Mouse (Mus musculus) spleen, postnatal 10 days (tissue): ENCODE data around the gene Agbl1.
"Not testable (repeated sequence)": the region's sequence is repeated elsewhere in the genome, so short reads cannot be mapped to it uniquely, and the experiment has no call there.

Source experiments
- DNase-seq, 2 experiments: peaks; one replicate each; pipeline ENCODE4 v3.0.0; 2021 to 2022; ENCODE audit warnings: low spot score in 2 of 2

Gene Agbl1

GRCm38 (mm10) chr7:76229311-76229937 lies at the start of gene Agbl1:
Gene Agbl1, plus strand, starts transcription at chr7:76229887.
- no peak for DNase-seq

GRCm38 (mm10) chr7:76185005-76185658 lies 44.6 kb upstream of the Agbl1 start:
- DNase-seq = no peak

DNA sequence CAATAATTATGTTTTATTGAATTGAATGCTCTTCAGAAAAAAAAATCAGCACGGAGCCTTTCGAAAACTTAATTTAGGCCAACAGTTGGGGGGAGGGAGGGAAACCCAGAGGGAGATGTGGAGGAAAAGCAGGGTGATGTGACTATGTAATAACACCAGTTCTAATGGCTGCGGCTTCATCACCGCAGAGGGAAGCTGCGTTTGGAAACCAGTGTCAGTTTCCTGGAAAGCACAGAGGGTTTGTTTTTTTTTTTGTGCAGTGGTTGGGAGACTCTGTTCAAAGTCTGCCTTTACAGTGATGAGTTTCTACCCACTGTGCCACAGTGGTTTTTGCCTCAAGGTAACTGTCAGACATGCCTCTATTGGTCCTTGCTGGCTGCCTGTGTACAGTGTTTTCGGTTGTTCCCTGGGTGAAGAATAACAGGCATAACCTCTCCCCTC lies 44.0 kb upstream of the Agbl1 start:
- DNase-seq = no peak

GRCm38 (mm10) chr7:76218546-76218945 lies 11.1 kb upstream of the Agbl1 start:
- DNase-seq = no peak

GRCm38 (mm10) chr7:76219797-76220469 lies 9.8 kb upstream of the Agbl1 start:
- no peak for DNase-seq

DNA sequence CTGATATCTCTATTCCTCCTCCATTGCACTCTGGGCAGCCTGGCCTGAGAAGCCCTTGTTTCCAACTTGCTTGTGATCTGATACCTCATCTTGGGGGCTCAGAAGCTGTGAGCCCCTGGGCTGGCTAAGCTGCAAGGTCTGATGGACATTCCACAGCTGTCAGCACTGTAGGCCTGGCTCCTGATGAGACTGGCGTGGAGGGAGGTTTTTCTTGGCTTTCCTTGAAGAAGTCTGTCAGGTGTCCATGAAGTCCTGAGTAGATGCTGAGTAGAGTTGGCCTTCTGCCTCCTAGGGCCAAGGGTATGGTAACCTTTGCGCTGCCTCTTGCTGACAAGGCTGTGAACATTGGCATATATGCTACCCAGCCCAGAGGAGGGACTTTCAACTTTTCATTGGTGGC lies 7.0 kb upstream of the Agbl1 start:
- no peak for DNase-seq

DNA sequence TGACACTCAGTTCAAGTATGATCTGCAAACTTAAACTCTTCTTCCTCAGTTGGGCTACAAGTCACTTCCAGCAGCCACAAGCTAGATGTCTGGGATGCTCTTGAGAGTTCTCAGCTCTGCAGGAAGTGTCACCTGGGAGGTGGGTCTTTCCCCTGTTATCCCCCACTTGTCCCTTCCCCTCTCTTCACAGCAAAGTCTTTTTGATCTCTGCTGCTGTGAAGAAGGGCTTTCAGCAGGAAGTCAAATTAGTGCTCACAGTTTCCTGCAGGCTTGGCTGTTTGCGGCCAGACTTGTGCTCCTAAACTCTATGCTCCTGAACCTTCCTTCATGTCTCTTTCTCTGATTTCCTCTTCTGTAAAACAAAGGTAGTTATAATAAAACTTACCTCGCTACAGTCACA lies 806 bp upstream of the Agbl1 start:
- no peak for DNase-seq

- DNase-seq = no peak
These were observed 4.6 kb downstream of the Agbl1 start for GRCm38 (mm10) chr7:76234321-76234720.

DNA sequence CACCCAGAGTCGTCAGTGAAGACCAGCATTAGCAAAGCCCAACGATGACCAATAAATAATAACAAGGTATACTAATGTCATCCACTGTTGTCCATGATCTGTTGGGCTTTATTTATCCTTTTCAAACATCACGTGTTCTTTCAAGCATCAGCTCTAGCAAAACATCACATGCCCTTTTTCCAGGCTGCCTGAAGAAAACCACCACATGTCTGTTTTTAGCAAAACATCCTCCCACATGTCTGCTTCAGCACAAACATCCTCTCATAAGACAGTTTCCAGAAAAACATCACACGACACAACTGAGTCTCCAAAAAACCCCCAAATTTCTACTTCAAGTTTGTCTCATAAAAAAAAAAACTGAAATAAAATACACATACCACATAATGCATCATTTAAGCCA lies 7.8 kb downstream of the Agbl1 start:
- DNase-seq = no peak

- not testable (repeated sequence) for DNase-seq
These were observed 15.2 kb downstream of the Agbl1 start for GRCm38 (mm10) chr7:76244839-76245238.

GRCm38 (mm10) chr7:76275061-76275460 lies 45.4 kb downstream of the Agbl1 start:
- no peak for DNase-seq

GRCm38 (mm10) chr7:76282831-76283230 lies 53.1 kb downstream of the Agbl1 start:
- DNase-seq = no peak

- no peak for DNase-seq
These were observed 57.8 kb downstream of the Agbl1 start for GRCm38 (mm10) chr7:76287531-76287930.

DNA sequence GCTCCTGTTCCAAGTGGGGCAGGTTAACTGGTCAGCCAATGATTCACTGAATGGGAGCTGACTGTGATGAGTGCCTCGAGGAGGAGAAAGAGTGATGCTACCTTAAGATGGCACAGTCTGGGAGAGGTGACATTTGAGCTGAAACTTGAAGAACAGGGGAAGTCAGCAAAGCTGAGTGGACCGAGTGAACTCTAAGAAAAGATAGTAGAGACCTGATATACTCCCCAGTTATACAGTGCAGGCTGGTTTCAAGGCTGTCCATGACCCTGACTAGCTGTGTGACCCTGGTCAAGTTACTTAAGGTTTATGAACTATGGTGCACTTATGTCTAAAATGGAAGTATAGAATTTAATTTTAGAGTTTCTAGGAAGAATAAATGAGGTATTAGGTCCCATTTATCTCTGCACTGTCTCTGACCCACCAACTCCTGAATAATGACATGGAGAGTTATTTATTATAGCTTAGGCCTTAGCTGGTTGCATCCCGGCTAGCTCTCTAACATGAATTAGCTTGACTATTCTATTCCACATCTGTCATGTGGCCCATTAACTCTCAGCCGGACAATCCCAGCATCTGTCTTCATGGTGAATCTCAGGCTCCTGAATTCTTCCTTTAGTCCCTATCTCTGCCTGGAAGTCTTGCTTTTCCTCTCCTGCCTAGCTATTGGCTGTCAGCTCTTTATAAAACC lies 92.3 kb downstream of the Agbl1 start:
- DNase-seq = no peak

- no peak for DNase-seq
These were observed 96.4 kb downstream of the Agbl1 start for GRCm38 (mm10) chr7:76326091-76326490.

GRCm38 (mm10) chr7:76339308-76339707 lies 109.6 kb downstream of the Agbl1 start:
- no peak for DNase-seq

- DNase-seq = no peak
These were observed 111.9 kb downstream of the Agbl1 start for GRCm38 (mm10) chr7:76341601-76342000.

DNA sequence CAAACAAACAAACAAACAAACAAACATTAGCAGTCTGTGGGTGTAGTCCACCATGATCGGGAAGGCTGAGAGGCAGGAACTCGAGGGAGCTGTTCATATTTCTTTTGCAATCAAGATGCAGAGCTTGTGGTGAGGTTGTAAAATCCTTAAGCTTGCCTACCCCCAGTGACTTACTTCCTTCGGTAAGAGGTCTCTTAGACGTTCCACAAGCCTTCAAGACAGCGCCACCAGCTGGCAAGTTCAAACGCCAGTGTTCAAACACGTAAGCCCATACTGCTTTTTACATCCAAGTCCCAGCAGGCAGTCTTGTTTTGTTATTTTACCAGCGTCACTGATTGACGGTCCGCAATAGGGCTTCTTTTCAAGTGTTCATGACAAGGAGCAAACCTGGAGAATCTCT lies 123.8 kb downstream of the Agbl1 start:
- DNase-seq = peak in 1 of 2 experiments; percentile 23

DNA sequence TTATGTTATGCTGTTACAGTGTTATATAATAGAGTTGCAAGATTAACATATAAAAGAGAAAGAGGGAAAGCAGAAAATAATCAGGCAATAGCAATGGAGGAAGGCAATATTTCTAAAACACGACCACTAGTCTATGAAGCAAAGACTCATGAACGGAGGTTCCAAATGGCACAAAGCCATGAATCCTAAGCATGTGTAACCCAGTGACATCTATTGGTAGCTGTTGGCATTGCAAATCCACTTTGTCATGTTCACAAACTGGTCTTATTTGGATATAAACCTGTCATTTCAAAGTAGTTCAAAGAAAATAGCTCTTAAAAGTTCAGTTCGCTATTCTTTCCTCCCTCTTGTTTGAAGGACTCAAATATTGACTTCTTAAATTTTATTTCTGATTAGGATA lies 124.8 kb downstream of the Agbl1 start:
- DNase-seq = peak in 1 of 2 experiments; percentile 18

DNA sequence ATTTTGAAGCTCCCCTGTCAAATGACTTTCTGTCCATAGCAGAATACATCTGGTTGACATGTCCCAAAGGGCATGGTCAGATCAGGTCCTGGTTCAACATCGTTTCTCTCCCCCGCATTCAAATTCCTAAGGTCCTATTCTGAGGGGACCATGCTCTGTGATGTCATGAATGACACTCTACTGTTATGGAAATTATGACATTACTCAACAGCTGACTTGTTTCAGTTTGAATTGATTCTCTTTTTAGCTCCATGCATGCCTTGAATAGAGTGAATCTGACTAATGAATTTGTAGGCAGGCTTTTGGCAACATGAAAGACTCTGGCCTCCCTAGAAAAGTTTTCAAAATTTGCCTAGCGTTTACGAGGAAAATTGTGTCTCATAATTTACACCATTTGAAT lies 141.6 kb downstream of the Agbl1 start:
- no peak for DNase-seq

GRCm38 (mm10) chr7:76379493-76379892 lies 149.8 kb downstream of the Agbl1 start:
- no peak for DNase-seq

DNA sequence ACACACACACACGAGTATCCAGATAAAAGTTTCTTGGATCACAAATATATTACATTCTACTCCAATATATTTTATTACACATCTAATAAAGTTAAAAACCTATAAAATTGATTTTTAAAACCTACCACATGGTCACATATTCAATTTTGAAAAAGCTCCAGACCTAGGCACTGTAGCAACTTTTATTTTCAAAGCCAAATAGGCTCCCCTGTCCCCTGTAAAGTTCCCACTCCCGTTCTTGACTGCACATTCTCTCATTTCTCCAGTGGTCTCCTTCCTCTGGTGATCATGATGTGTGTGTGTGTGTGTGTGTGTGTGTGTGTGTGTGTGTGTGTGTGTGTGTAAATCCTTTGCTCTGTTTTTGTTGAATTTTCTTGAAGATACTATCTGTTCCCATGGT lies 152.3 kb downstream of the Agbl1 start:
- DNase-seq = no peak
